Mouse (Mus musculus): ENCODE data around the gene Babam1.

- TF ChIP-seq CTCF (IDR thresholded peaks at IDR 0.05; ENCODE audit: control insufficient read depth, insufficient read depth, insufficient read length), result no peak
- TF ChIP-seq MAX (IDR thresholded peaks at IDR 0.05), result no peak
- no peak for TF ChIP-seq CEBPB (IDR thresholded peaks at IDR 0.05; ENCODE audit: low read depth)
- no peak for TF ChIP-seq MYOG (IDR thresholded peaks at IDR 0.05; ENCODE audit: control insufficient read depth, extremely low read depth, insufficient read length)
- TF ChIP-seq USF1 (IDR thresholded peaks at IDR 0.05; ENCODE audit: low read depth), result no peak
Measured at GRCm38 (mm10) chr8:71437041-71437440, 40.4 kb downstream of the Babam1 start.
